Mouse (Mus musculus) heart, postnatal 0 days (tissue): ENCODE results near the gene Abcb5.

Experiments used
- CTCF ChIP-seq: IDR thresholded peaks from 2 replicates; pipeline ENCODE4 v1.5.1; 2016; ENCODE audit warnings: antibody characterized with exemption, control low read depth, low read depth
- EP300 ChIP-seq: IDR thresholded peaks from 2 replicates; pipeline ENCODE4 v1.6.1; 2016; ENCODE audit warnings: antibody characterized with exemption, low read depth

GRCm38 (mm10) chr12:118846649-118847321, 119.4 kb downstream of the Abcb5 start:
- TF ChIP-seq CTCF: no peak
- TF ChIP-seq EP300: no peak
